Mouse (Mus musculus): ENCODE data around the gene Cwc27.

GRCm38 (mm10) chr13:104837628-104838027 lies 20.7 kb upstream of the Cwc27 start:
- TF ChIP-seq CTCF (IDR thresholded peaks at IDR 0.05; ENCODE audit: low read depth): no peak
- TF ChIP-seq EP300 (optimal IDR thresholded peaks at IDR 0.05): no peak

Data from stomach, postnatal 0 days (tissue).